Mouse (Mus musculus): ENCODE measurements at regions not wholly inside any gene's neighbourhood (a gene's known extent, or its start where the extent isn't known, plus 50 kb on each side); places are given as distances from the start of the nearest gene placed in this dataset.

DNA sequence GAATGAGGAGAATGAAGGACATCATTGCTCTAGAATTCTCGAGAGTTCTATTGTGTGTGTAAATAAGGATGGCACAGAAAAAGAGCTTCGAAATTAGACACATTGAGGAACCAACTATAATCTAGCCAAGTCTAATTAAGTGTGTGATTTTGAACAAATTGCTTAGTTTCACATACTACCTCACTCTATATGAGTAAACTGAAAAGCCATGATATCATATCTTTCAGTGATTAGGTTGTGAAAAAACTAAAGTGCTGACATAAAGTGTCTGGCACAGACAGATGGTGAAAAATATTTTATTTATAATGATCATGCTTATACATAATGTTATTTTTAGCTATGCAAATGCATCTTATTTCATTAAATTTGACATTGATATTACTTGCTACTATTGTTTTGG lies 124.6 kb upstream of the Nrip1 start:
- Histone ChIP-seq H3K27ac (ENCODE audit: low read depth, low read length) (no peak overlapping the region), H3K9me3 (ENCODE audit: control insufficient read depth, low read length) (no peaks in the 10 kb centered on the region), H3K4me2 (ENCODE audit: low read depth) (no peak overlapping the region), H3K9ac (ENCODE audit: low read length) (no peak overlapping the region), H3K4me3 (ENCODE audit: low read depth, low read length) (no peak overlapping the region), H3K36me3 (ENCODE audit: control insufficient read depth, insufficient read depth, low read length) (no peaks in the 10 kb centered on the region), H3K27me3 (ENCODE audit: control insufficient read depth, insufficient read depth, low read length) (no peaks in the 10 kb centered on the region), H3K4me1 (ENCODE audit: control insufficient read depth, insufficient read depth, low read length) (no peaks in the 10 kb centered on the region)
- DNase-seq (ENCODE audit: low spot score) (no peak), ATAC-seq (ENCODE audit: insufficient read depth, low FRiP score, low TSS enrichment) (no peak)
- WGBS = 75% methylated on average over 2 of the region's 2 CpGs

DNA sequence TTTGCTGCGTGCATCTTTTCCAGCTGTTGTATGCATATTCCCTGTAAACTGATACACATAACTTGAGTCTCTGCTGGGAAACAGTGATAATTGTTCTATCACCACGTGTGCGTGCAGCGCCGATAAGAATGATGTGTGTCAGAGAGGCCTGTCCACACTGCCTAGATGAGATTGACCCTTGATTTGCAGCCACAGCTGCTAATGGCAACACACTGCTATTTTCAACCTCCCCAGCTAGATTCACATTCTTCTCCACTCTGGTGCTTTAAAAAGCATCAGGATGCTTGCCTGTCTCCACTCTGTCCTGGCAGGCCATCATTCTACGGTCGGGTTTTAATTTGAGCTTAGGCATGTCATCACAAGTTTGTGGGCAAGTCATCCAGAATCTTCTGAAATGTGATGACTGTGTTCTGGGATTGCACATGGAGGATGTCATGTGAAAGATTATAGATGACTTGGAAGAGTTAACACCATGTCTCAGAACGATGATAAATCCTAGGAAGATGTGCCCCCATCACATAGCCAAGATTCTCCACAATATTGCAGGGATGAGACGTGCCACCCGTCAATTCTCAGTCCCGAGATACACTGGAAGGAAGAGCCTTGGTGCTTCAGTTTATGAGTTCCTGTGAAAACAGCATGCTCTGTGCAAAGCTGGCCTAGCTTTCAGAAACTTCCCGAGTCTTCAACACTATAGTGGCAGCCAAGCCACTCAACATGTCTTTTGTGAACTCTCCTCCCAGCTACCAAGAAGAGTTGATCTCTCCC lies 123.6 kb upstream of the Nrip1 start:
- no peak for ATAC-seq (ENCODE audit: insufficient read depth, low FRiP score, low TSS enrichment)
- Histone ChIP-seq H3K27me3 (ENCODE audit: control insufficient read depth, insufficient read depth, low read length) (no peaks in the 10 kb centered on the region), H3K36me3 (ENCODE audit: control insufficient read depth, insufficient read depth, low read length) (no peaks in the 10 kb centered on the region)

DNA sequence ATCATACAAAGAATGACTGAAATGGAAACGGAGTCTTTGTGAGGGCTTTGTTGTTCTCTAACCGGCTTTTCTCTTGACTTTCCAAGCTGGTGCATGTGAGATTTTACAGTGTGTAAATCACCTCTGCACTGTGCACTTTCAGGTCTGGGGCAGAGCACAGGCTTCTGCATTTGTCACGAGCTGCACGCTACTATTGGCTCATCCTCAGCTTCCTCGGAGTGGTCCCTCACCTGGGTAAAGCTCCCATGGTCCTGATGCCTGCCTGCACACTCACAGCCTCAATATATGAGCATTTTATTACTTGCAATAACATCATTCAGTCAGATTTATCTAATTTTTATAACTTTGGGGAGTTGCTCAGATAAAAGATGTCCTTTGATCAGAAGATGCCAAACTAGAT lies 109.8 kb upstream of the Nrip1 start:
- Histone ChIP-seq H3K9me3 (ENCODE audit: control insufficient read depth, low read length) (no peaks in the 10 kb centered on the region), H3K4me2 (ENCODE audit: low read depth) (no peak overlapping the region), H3K27me3 (ENCODE audit: control insufficient read depth, insufficient read depth, low read length) (no peaks in the 10 kb centered on the region), H3K4me1 (ENCODE audit: control insufficient read depth, insufficient read depth, low read length) (no peaks in the 10 kb centered on the region), H3K9ac (ENCODE audit: low read length) (no peak overlapping the region), H3K4me3 (ENCODE audit: low read depth, low read length) (no peak overlapping the region), H3K27ac (ENCODE audit: low read depth, low read length) (no peak overlapping the region), H3K36me3 (ENCODE audit: control insufficient read depth, insufficient read depth, low read length) (no peaks in the 10 kb centered on the region)
- no peak for DNase-seq (ENCODE audit: low spot score)
- ATAC-seq (ENCODE audit: insufficient read depth, low FRiP score, low TSS enrichment) = no peak
- 66% methylated on average over 5 of the region's 5 CpGs for WGBS

More for the DNA sequence above, 123.6 kb upstream of the Nrip1 start:
- no peak for DNase-seq (ENCODE audit: low spot score)
- H3K9ac ChIP-seq (ENCODE audit: low read length) = no peak overlapping the region
- H3K9me3 ChIP-seq (ENCODE audit: control insufficient read depth, low read length) = no peaks in the 10 kb centered on the region
- 86% methylated on average over 12 of the region's 12 CpGs for WGBS
- H3K27ac ChIP-seq (ENCODE audit: low read depth, low read length) = no peak overlapping the region
- H3K4me2 ChIP-seq (ENCODE audit: low read depth) = no peak overlapping the region
- H3K4me3 ChIP-seq (ENCODE audit: low read depth, low read length) = no peak overlapping the region
- H3K4me1 ChIP-seq (ENCODE audit: control insufficient read depth, insufficient read depth, low read length) = no peaks in the 10 kb centered on the region

DNA sequence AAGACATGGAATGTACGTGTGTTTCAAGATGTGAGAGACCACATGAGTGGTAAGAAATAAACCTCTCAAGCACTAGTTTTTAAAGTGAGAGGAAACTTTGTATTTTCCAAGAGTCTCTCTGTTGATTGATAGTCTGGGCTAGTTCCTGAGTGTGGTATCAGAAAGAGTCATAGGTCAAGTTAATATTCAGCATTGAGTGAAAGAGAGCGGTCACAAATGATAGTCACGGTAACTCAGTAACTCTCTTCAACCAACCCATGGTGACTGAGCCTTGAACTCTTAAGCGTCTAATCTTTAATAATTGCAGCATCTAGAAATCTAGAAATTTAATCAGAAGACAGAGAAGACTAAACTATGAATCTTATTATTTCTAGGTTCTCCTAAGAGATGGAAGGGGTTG lies 108.3 kb upstream of the Nrip1 start:
- 91% methylated on average over 4 of the region's 4 CpGs for WGBS
- no peak for DNase-seq (ENCODE audit: low spot score)
- H3K4me1 ChIP-seq (ENCODE audit: control insufficient read depth, insufficient read depth, low read length) = no peaks in the 10 kb centered on the region

DNA sequence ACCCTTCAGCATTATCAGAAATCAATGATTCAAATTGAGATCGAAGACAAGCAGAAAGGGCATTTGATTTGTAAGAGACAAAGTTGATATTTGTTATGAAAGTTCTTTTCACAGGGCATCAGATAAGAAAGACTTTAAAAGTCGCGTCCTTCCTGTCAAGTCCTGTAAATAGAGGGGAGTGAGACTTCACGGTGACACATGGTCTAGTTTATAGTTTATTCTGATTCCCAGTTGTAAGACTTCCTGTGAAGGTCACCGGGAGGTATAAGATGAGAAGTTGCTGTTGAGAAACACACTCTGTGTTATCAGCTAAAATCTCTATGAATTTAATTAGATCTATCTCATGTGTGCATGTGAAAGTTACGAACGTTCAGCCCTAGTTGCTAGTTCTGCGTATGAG lies 103.8 kb upstream of the Nrip1 start:
- WGBS = 89% methylated on average over 8 of the region's 8 CpGs
- DNase-seq (ENCODE audit: low spot score) (no peak), ATAC-seq (ENCODE audit: insufficient read depth, low FRiP score, low TSS enrichment) (no peak)
- H3K4me3 ChIP-seq (ENCODE audit: low read depth, low read length) = no peak overlapping the region
- no peaks in the 10 kb centered on the region for H3K4me1 ChIP-seq (ENCODE audit: control insufficient read depth, insufficient read depth, low read length)
- no peak overlapping the region for H3K27ac ChIP-seq (ENCODE audit: low read depth, low read length)
- no peaks in the 10 kb centered on the region for H3K36me3 ChIP-seq (ENCODE audit: control insufficient read depth, insufficient read depth, low read length)
- H3K9ac ChIP-seq (ENCODE audit: low read length) = no peak overlapping the region
- no peaks in the 10 kb centered on the region for H3K27me3 ChIP-seq (ENCODE audit: control insufficient read depth, insufficient read depth, low read length)
- H3K4me2 ChIP-seq (ENCODE audit: low read depth) = no peak overlapping the region
- no peaks in the 10 kb centered on the region for H3K9me3 ChIP-seq (ENCODE audit: control insufficient read depth, low read length)

More for the DNA sequence above, 108.3 kb upstream of the Nrip1 start:
- H3K4me3 ChIP-seq (ENCODE audit: low read depth, low read length) = no peak overlapping the region
- H3K27ac ChIP-seq (ENCODE audit: low read depth, low read length) = no peak overlapping the region
- H3K4me2 ChIP-seq (ENCODE audit: low read depth) = no peak overlapping the region
- no peak for ATAC-seq (ENCODE audit: insufficient read depth, low FRiP score, low TSS enrichment)
- H3K9me3 ChIP-seq (ENCODE audit: control insufficient read depth, low read length) = no peaks in the 10 kb centered on the region
- no peaks in the 10 kb centered on the region for H3K27me3 ChIP-seq (ENCODE audit: control insufficient read depth, insufficient read depth, low read length)
- no peak overlapping the region for H3K9ac ChIP-seq (ENCODE audit: low read length)
- no peaks in the 10 kb centered on the region for H3K36me3 ChIP-seq (ENCODE audit: control insufficient read depth, insufficient read depth, low read length)

DNA sequence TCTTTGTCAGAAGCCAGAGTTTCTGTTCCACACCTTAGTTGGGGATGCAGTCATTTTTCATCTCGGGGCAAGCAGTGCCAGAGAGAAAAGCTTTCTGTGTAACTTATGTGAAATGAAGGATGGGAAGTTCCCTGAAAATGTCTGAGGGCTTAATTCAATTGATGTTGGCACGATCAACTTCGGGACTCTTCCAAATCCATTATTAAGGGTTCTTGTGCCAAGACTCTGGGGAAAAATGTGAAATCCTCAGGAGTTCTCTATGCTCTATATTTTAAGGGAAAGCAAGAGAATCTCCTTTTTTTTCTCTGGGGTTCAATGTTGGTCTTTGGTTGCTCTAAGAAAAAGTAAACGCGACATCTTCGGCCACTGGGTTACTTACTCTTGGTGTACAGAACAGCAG lies 100.9 kb upstream of the Nrip1 start:
- 88% methylated on average over 6 of the region's 6 CpGs for WGBS
- no peaks in the 10 kb centered on the region for H3K9me3 ChIP-seq (ENCODE audit: control insufficient read depth, low read length)
- H3K4me1 ChIP-seq (ENCODE audit: control insufficient read depth, insufficient read depth, low read length) = no peaks in the 10 kb centered on the region
- no peak for DNase-seq (ENCODE audit: low spot score)
- H3K27me3 ChIP-seq (ENCODE audit: control insufficient read depth, insufficient read depth, low read length) = no peaks in the 10 kb centered on the region
- H3K27ac ChIP-seq (ENCODE audit: low read depth, low read length) = no peak overlapping the region
- no peaks in the 10 kb centered on the region for H3K36me3 ChIP-seq (ENCODE audit: control insufficient read depth, insufficient read depth, low read length)
- H3K4me2 ChIP-seq (ENCODE audit: low read depth) = no peak overlapping the region
- no peak overlapping the region for H3K4me3 ChIP-seq (ENCODE audit: low read depth, low read length)
- no peak for ATAC-seq (ENCODE audit: insufficient read depth, low FRiP score, low TSS enrichment)
- H3K9ac ChIP-seq (ENCODE audit: low read length) = no peak overlapping the region

DNA sequence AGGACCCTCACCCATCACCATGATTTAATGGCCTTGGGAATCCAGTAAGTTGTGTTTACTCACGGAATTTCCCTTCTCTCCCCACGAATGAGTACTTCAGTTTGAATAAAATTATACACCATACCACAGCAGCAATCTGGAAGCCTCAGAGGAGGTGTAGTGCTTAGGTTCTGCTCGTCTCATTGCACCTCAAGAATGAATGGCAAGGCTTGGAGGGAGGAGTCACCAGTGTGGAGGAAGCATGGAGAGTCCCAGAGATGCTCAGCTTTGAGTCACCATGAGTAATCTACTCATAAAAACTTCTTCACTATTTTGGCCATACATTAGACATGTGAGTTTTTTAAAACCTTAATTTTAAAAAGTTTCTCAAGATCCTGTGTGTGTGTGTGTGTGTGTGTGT lies 98.8 kb upstream of the Nrip1 start:
- Histone ChIP-seq H3K9me3 (ENCODE audit: control insufficient read depth, low read length) (no peaks in the 10 kb centered on the region), H3K4me2 (ENCODE audit: low read depth) (no peak overlapping the region), H3K9ac (ENCODE audit: low read length) (no peak overlapping the region), H3K27ac (ENCODE audit: low read depth, low read length) (no peak overlapping the region), H3K4me3 (ENCODE audit: low read depth, low read length) (no peak overlapping the region), H3K4me1 (ENCODE audit: control insufficient read depth, insufficient read depth, low read length) (no peaks in the 10 kb centered on the region), H3K36me3 (ENCODE audit: control insufficient read depth, insufficient read depth, low read length) (no peaks in the 10 kb centered on the region), H3K27me3 (ENCODE audit: control insufficient read depth, insufficient read depth, low read length) (no peaks in the 10 kb centered on the region)
- WGBS = 79% methylated on average over 3 of the region's 3 CpGs
- DNase-seq (ENCODE audit: low spot score) (no peak), ATAC-seq (ENCODE audit: insufficient read depth, low FRiP score, low TSS enrichment) (no peak)

DNA sequence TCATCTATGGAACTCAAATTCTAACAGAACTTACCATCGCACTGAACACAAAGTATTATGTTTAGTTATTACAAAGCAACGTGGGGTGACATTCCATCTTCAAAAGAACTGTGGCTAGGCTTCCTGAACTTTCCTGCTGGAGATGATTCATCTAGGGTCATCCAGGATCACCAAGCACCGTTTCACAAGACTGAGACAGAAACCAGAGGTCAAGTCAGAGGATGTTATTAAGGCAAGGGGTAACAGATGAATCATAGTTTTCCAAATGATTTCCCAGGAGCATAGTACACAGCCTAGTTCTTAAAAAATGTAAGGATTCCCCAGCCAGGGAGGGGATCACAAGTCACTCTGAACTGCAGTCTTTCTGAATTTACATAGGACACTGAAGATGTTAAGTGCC lies 97.5 kb upstream of the Nrip1 start:
- H3K9ac ChIP-seq (ENCODE audit: low read length) = no peak overlapping the region
- no peaks in the 10 kb centered on the region for H3K9me3 ChIP-seq (ENCODE audit: control insufficient read depth, low read length)
- DNase-seq (ENCODE audit: low spot score) (no peak), ATAC-seq (ENCODE audit: insufficient read depth, low FRiP score, low TSS enrichment) (no peak)
- no peaks in the 10 kb centered on the region for H3K36me3 ChIP-seq (ENCODE audit: control insufficient read depth, insufficient read depth, low read length)
- no peak overlapping the region for H3K27ac ChIP-seq (ENCODE audit: low read depth, low read length)
- H3K4me1 ChIP-seq (ENCODE audit: control insufficient read depth, insufficient read depth, low read length) = no peaks in the 10 kb centered on the region
- 70% methylated on average over 3 of the region's 3 CpGs for WGBS
- no peak overlapping the region for H3K4me3 ChIP-seq (ENCODE audit: low read depth, low read length)
- H3K27me3 ChIP-seq (ENCODE audit: control insufficient read depth, insufficient read depth, low read length) = no peaks in the 10 kb centered on the region
- no peak overlapping the region for H3K4me2 ChIP-seq (ENCODE audit: low read depth)

DNA sequence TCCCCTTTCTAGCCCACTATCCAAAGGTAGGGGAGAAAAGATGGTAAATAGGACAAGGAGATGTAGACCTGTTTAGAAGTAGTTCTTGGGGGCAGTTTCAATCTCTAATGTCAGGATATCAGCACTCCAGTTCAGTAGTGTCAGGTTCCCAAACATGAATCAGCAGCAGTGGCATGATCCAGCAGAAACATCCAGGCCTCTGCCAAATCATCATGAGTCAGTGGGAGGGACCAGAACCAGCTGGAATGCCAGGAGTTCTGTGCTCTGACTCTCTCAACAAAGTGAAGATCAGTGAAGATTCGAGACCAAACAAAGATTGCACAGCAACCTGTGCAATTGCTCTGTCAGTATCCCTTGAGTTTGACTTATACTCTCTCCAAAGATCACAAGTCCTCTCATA lies 85.9 kb upstream of the Nrip1 start:
- ATAC-seq (ENCODE audit: insufficient read depth, low FRiP score, low TSS enrichment) (no peak), DNase-seq (ENCODE audit: low spot score) (no peak)
- WGBS = 86% methylated on average over 1 of the region's 1 CpGs
- H3K4me3 ChIP-seq (ENCODE audit: low read depth, low read length) = no peak overlapping the region
- no peaks in the 10 kb centered on the region for H3K27me3 ChIP-seq (ENCODE audit: control insufficient read depth, insufficient read depth, low read length)
- H3K36me3 ChIP-seq (ENCODE audit: control insufficient read depth, insufficient read depth, low read length) = no peaks in the 10 kb centered on the region
- no peaks in the 10 kb centered on the region for H3K9me3 ChIP-seq (ENCODE audit: control insufficient read depth, low read length)
- no peak overlapping the region for H3K9ac ChIP-seq (ENCODE audit: low read length)
- H3K4me2 ChIP-seq (ENCODE audit: low read depth) = no peak overlapping the region
- H3K27ac ChIP-seq (ENCODE audit: low read depth, low read length) = no peak overlapping the region
- H3K4me1 ChIP-seq (ENCODE audit: control insufficient read depth, insufficient read depth, low read length) = no peaks in the 10 kb centered on the region

Data from neural tube, embryonic 11.5 days (tissue).